Mouse (Mus musculus) liver, embryonic 14.5 days (tissue): ENCODE results near the gene Ccnd2. TPM values are rescaled to one million over a fixed set of nuclear protein-coding genes. Genes with fewer than 3 reads are reported as not detected.
A peak's percentile ranks its signal among the peaks of the same experiment; 100 is the strongest.

Source experiments
- ATAC-seq: fragments of 200-750 bp; cut with Nextera tagmentation; 2 replicates; pipeline ENCODE4 v1.8.0; 2017; ENCODE audit warnings: moderate number of reproducible peaks, mild to moderate bottlenecking, moderate library complexity; ENCODE audit not compliant: insufficient read depth
- DNase-seq, 3 experiments: peaks; one replicate each; pipeline ENCODE4 v3.0.0-alpha.2; 2012 to 2013; ENCODE audit warnings: low read depth in 3 of 3, low spot score in 3 of 3
- H3K27ac ChIP-seq: fragments of 300-500 bp; sonication (generic); 2 replicates; pipeline ENCODE4 v1.5.1; 2014; ENCODE audit warnings: moderate library complexity, mild to moderate bottlenecking, control low read depth, inconsistent platforms
- H3K27me3 ChIP-seq: fragments of 300-500 bp; sonication (generic); 2 replicates; pipeline ENCODE4 v1.6.1; 2014; ENCODE audit warnings: mild to moderate bottlenecking, low read length, moderate library complexity; ENCODE audit not compliant: control insufficient read depth, insufficient read depth
- H3K36me3 ChIP-seq: fragments of 300-500 bp; sonication (generic); replicated peaks from 2 replicates; pipeline ENCODE4 v1.6.1; 2014; ENCODE audit warnings: low read depth; ENCODE audit not compliant: control insufficient read depth, insufficient read depth
- H3K4me1 ChIP-seq, 2 experiments: fragments of 200-500 bp in 1 of 2; fragments of 300-500 bp in 1 of 2; sonication (generic) in 1 of 2; replicated peaks; 2 replicates each; pipeline ENCODE4 v1.6.1; 2012 to 2014; ENCODE audit warnings: antibody characterized with exemption in 1 of 2, inconsistent platforms in 1 of 2, low read length in 1 of 2; ENCODE audit not compliant: control insufficient read depth in 2 of 2, insufficient read depth in 2 of 2
- H3K4me2 ChIP-seq: fragments of 300-500 bp; sonication (generic); 2 replicates; pipeline ENCODE4 v1.6.1; 2014; ENCODE audit warnings: low read depth, mild to moderate bottlenecking, control low read depth, moderate library complexity
- H3K4me3 ChIP-seq, 2 experiments: fragments of 200-500 bp in 1 of 2; fragments of 300-500 bp in 1 of 2; sonication (generic) in 1 of 2; 2 replicates each; pipeline ENCODE4 v1.5.1; 2012 to 2014; ENCODE audit warnings: low read depth in 2 of 2, low read length in 2 of 2, mild to moderate bottlenecking in 2 of 2, control low read depth in 1 of 2, inconsistent platforms in 1 of 2, moderate library complexity in 1 of 2; ENCODE audit not compliant: insufficient read depth in 1 of 2
- H3K9ac ChIP-seq: fragments of 300-500 bp; sonication (generic); replicated peaks from 2 replicates; pipeline ENCODE4 v1.6.1; 2014; ENCODE audit warnings: mild to moderate bottlenecking, control low read depth, moderate library complexity
- H3K9me3 ChIP-seq: fragments of 300-500 bp; sonication (generic); 2 replicates; pipeline ENCODE4 v1.6.1; 2016; ENCODE audit warnings: low read length, mixed read lengths; ENCODE audit not compliant: control insufficient read depth
- CTCF ChIP-seq: IDR thresholded peaks from 2 replicates; pipeline ENCODE4 v1.5.1; 2016; ENCODE audit warnings: antibody characterized with exemption, low read depth, control low read depth
- EP300 ChIP-seq: IDR thresholded peaks from 2 replicates; pipeline ENCODE4 v1.6.1; 2016; ENCODE audit warnings: antibody characterized with exemption, low read depth
- WGBS: fragments of 180-500 bp; shearing (Covaris S2); extraction: QIAGEN DNeasy Blood & Tissue Kit; methylation state at CpG from one replicate; pipeline ENCODE4 v1.1.7; 2014; ENCODE audit not compliant: insufficient replicate concordance; 5-methylcytosine and 5-hydroxymethylcytosine counted together
- polyA plus RNA-seq, 2 experiments: library from polyadenylated mRNA; depleted of rRNA in 1 of 2; stranded (reverse) in 1 of 2; unstranded in 1 of 2; fragments of >200 nt; fragmentation: Nextera tagmentation in 1 of 2; extraction: Ambion mirVana in 1 of 2; gene quantifications; 2 replicates each; pipeline versions ENCODE4 v1.2.1 to v1.2.3; 2012 to 2014

Gene Ccnd2
- polyA plus RNA-seq, 2 experiments: 7.5 to 52.5 TPM

DNA sequence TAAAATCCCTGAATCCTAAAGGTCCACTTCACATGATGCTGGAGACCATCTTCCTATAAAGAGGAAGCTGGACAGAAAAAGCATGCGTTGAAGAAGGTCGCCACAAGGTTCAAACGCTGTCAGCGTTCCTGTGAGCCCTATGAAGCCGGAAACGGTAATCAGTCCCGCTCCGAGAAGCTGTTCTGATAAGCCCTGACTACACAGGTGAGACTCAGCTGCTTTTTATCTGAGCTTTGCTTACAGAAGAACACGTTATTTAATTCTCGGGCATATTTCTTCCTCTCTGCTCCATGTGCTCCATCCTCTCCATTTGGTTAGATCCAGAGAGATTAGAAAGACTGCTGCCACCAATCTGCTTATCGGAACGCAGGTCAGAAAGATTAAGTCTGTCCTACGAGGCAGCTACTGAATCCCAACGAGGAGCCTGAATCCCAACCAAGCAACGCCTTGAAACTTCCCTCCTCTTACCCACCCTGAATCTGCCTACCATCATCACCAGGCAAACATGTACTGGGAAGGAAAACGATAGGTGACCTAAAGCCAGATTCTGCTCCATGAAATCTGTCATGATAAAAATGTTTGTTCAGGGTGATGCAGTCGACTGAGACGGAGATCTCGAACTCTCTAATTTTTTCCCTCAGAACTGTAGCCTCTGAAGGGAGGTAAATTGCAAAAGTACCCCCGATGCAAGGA, 43.5 kb downstream of the Ccnd2 start:
- Histone ChIP-seq H3K4me2 (peak overlapping the region; percentile 65), H3K4me1 (peaks cover 0 to 7% of the 10 kb centered on the region in 2 experiments; a peak in 2 of 4 replicates), H3K9me3 (no peaks in the 10 kb centered on the region), H3K36me3 (no peaks in the 10 kb centered on the region), H3K27ac (no peak overlapping the region), H3K27me3 (no peaks in the 10 kb centered on the region), H3K4me3 (peak overlapping the region; percentile 45 to 61), H3K9ac (no peak overlapping the region)
- no peak for TF ChIP-seq CTCF
- no peak for TF ChIP-seq EP300
- ATAC-seq (no peak), DNase-seq (no peak)
- 16% methylated on average over 20 of the region's 20 CpGs for WGBS

DNA sequence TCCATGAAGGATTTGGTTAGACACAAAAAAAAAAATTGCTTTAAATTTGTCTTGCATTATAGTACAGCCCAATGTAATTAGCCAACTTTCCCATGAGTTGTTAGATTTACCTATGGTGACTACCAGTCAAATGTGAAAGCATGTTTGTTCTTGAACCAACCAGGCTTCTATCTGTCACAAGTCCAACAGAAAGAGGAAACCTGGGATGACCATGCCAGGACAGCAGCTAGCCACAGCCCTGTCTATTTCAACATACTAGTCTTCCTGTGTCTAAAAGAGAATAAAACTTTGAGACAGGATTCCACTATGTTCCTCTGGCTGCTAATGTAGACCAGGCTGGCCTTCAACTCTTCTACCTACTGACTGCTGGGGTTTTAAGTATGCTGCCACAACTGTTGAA, 44.6 kb downstream of the Ccnd2 start:
- Histone ChIP-seq H3K9me3 (no peaks in the 10 kb centered on the region), H3K4me3 (no peak overlapping the region), H3K27ac (no peak overlapping the region), H3K4me1 (peaks cover 0 to 7% of the 10 kb centered on the region in 2 experiments; a peak in 2 of 4 replicates), H3K27me3 (no peaks in the 10 kb centered on the region), H3K36me3 (no peaks in the 10 kb centered on the region), H3K9ac (no peak overlapping the region), H3K4me2 (no peak overlapping the region)
- ATAC-seq (no peak), DNase-seq (no peak)
- TF ChIP-seq CTCF: no peak
- TF ChIP-seq EP300: no peak

DNA sequence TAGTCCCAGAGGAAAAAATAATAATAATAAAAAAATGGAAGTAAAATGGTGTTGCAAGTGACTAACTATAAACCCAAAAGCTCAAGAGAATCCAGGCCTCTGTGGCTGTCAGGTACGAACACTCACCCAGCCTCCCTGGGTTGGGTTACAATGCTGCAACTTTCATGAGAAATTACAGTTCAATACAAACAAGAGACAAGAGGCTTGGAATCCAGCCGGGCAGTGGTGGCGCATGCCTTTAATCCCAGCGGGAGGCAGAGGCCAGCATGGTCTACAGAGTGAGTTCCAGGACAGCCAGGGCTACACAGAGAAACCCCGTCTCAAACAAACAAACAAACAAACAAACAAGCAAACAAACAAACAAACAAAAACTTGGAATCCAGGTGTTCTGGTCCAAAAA, 45.3 kb downstream of the Ccnd2 start:
- no peak for ATAC-seq

DNA sequence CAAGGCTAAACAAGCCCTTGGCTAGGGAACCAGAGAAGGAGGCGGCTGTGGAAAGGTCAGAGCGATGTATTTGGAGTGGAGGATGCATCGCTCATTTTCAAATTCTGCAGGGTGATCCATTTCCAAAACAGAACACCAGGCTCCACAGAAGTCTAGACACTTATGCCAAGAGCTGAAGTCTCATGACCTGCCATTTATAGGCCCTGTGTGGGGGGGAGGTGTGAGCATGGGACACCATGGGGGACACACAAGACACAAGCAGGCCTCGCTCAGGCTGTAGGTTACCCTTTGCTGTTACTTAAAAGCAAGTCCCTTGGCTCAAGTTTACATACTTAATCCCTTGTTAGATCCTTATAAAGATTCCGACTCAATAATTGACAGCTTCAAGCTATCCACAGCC, 45.8 kb downstream of the Ccnd2 start:
- Histone ChIP-seq H3K4me2 (no peak overlapping the region), H3K27ac (no peak overlapping the region), H3K27me3 (no peaks in the 10 kb centered on the region), H3K4me3 (no peak overlapping the region), H3K9ac (no peak overlapping the region), H3K4me1 (peaks cover 0 to 7% of the 10 kb centered on the region in 2 experiments; a peak in 2 of 4 replicates), H3K36me3 (no peaks in the 10 kb centered on the region), H3K9me3 (no peaks in the 10 kb centered on the region)
- WGBS: 76% methylated on average over 5 of the region's 5 CpGs
- ATAC-seq (no peak), DNase-seq (no peak)
- no peak for TF ChIP-seq EP300
- no peak for TF ChIP-seq CTCF

More for the DNA sequence above, 45.3 kb downstream of the Ccnd2 start:
- TF ChIP-seq EP300: no peak
- TF ChIP-seq CTCF: no peak
- H3K27ac ChIP-seq: no peak overlapping the region
- H3K36me3 ChIP-seq: no peaks in the 10 kb centered on the region
- H3K27me3 ChIP-seq: no peaks in the 10 kb centered on the region
- no peak overlapping the region for H3K9ac ChIP-seq
- H3K4me2 ChIP-seq: no peak overlapping the region
- 66% methylated on average over 5 of the region's 5 CpGs for WGBS
- DNase-seq: no peak
- H3K4me3 ChIP-seq: no peak overlapping the region
- no peaks in the 10 kb centered on the region for H3K9me3 ChIP-seq
- H3K4me1 ChIP-seq: peaks cover 0 to 7% of the 10 kb centered on the region in 2 experiments; a peak in 2 of 4 replicates

DNA sequence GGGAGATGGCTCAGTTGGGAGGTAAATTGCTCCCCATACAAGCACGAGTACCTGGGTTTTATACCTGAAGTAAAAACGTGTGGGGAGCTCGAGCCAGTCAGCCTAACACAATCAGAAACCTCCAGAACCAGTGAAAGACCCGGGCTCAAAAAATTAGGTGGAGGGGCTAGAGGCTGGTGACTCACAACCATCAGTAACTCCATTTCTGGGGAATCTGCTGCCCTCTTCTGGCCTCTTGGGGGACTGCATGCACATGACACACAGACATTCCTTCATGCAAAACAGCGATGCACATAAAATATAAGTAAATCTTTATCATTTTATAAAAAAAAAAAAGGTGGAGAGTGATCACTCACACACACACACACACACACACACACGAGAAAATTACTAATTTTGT, 46.9 kb downstream of the Ccnd2 start:
- H3K9me3 ChIP-seq: no peaks in the 10 kb centered on the region
- no peak overlapping the region for H3K4me2 ChIP-seq
- no peak overlapping the region for H3K27ac ChIP-seq
- ATAC-seq: no peak
- DNase-seq: peak in 1 of 3 experiments; percentile 9
- no peak overlapping the region for H3K9ac ChIP-seq
- TF ChIP-seq CTCF (peak; percentile 70), EP300 (no peak)
- H3K4me3 ChIP-seq: no peak overlapping the region
- no peaks in the 10 kb centered on the region for H3K27me3 ChIP-seq
- peaks cover 0 to 7% of the 10 kb centered on the region in 2 experiments; a peak in 2 of 4 replicates for H3K4me1 ChIP-seq
- H3K36me3 ChIP-seq: no peaks in the 10 kb centered on the region
- 52% methylated on average over 6 of the region's 6 CpGs for WGBS
